Comparison of ENCODE assay signal across 21 mouse cellular contexts in the genomic region with DNA sequence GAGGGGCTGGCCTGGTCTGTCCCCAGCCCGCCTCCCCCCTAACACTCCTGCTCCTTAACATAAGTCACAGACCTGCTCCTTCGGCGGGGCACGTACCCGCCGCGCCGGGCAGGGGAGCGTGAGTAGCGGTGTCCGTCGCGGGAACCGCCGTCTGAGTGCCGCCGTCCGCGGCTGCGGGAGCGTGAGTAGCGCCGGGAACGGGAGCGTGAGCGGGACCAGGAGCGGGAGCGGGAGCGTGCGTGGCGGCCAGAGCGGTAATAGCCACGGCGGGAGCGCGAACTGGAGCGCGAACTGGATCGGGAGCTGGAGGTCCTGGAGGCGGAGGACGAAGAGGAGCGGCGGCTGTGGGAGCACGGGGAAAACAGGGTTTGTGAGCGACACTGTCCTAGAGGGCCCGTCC. TPM values are rescaled to one million over a fixed set of nuclear protein-coding genes. Genes with fewer than 3 reads are reported as not detected.
A peak's percentile ranks its signal among the peaks of the same experiment; 100 is the strongest.
DNase-seq lines count a peak whose midpoint lies in the region; ATAC-seq and TF ChIP-seq lines count a peak whose summit lies in the region.
"Had no signal": no experiment of that assay in that cellular context is flagged by ENCODE, and none has a peak within 500 bp of the region (broad histone marks: within the 10 kb centered on the region; RNA-seq: fewer than 3 reads in every experiment).

No protein-coding gene starts in this region.

- H3K36me3 ChIP-seq in heart, embryonic 10.5 days: peaks cover 99% of the 10 kb centered on the region
- peaks cover 96% of the 10 kb centered on the region for H3K36me3 ChIP-seq in heart, embryonic 14.5 days (ENCODE audit: control insufficient read depth, insufficient read depth, low read length)
- H3K36me3 ChIP-seq in E14TG2a.4 (ENCODE audit: insufficient read depth, low read length) (peaks cover 87% of the 10 kb centered on the region), G1E (replicated peaks) (peaks cover 98% of the 10 kb centered on the region)

- H3K4me2 ChIP-seq in heart, embryonic 14.5 days (ENCODE audit: low read length): peak overlapping the region; percentile 16; the same call in 1 of the 2 replicates
- H3K4me2 ChIP-seq: embryonic facial prominence, embryonic 12.5 days; forebrain, embryonic 15.5 days; hindbrain, embryonic 15.5 days had no signal

- H3K4me3 ChIP-seq in heart, embryonic 10.5 days: peak overlapping the region; percentile 36
- H3K4me3 ChIP-seq in heart, embryonic 14.5 days (ENCODE audit: control insufficient read depth in 1 of 2, insufficient read depth in 1 of 2, low read depth in 1 of 2, low read length in 2 of 2): no peak overlapping the region
- H3K4me3 ChIP-seq in E14TG2a.4 (replicated peaks; ENCODE audit: low read length) (peak overlapping the region; percentile 76), G1E (ENCODE audit: low read depth, low read length) (peak overlapping the region; percentile 20)
- H3K4me3 ChIP-seq: embryonic facial prominence, embryonic 12.5 days; forebrain, embryonic 15.5 days; hindbrain, embryonic 15.5 days had no signal

- peaks cover 25% of the 10 kb centered on the region for H3K4me1 ChIP-seq in heart, embryonic 10.5 days
- H3K4me1 ChIP-seq in heart, embryonic 14.5 days (ENCODE audit: control insufficient read depth in 2 of 2, insufficient read depth in 2 of 2, low read length in 2 of 2): peaks cover 5 to 8% of the 10 kb centered on the region in 2 experiments; a peak in 2 of 4 replicates
- H3K4me1 ChIP-seq in E14TG2a.4 (replicated peaks; ENCODE audit: low read depth, low read length) (peaks cover 84% of the 10 kb centered on the region), G1E (ENCODE audit: insufficient read depth, low read depth, low read length) (peaks cover 14% of the 10 kb centered on the region)
- H3K4me1 ChIP-seq: embryonic facial prominence, embryonic 12.5 days; forebrain, embryonic 15.5 days; hindbrain, embryonic 15.5 days had no signal

- no peak for ATAC-seq in heart, embryonic 14.5 days (ENCODE audit: insufficient number of reproducible peaks, insufficient read depth, low FRiP score, low read depth)
- no peak for ATAC-seq in G1E (ENCODE audit: extremely low read depth, insufficient number of reproducible peaks, low FRiP score, poor library complexity, severe bottlenecking)
- no peak for ATAC-seq in monocyte, adult 5-6 weeks (replicated peaks; ENCODE audit: insufficient number of reproducible peaks, low FRiP score, low TSS enrichment, poor library complexity, severe bottlenecking)
- ATAC-seq: forebrain, embryonic 15.5 days; intestine, embryonic 16.5 days had no signal

- WGBS in heart, embryonic 10.5 days: 70% methylated on average over 46 of the region's 46 CpGs
- 71% methylated on average over 46 of the region's 46 CpGs for WGBS in heart, embryonic 14.5 days

- DNase-seq in heart, embryonic 10.5 days (ENCODE audit: low spot score): no peak
- no peak for DNase-seq in heart, adult 9 months (ENCODE audit: low spot score in 2 of 2)
- no peak for DNase-seq in heart, postnatal 4 days
- no peak for DNase-seq in G1E (ENCODE audit: low spot score)
- no peak for DNase-seq in layer of hippocampus, adult 18-20 months (ENCODE audit: low spot score in 2 of 2)
- DNase-seq: adrenal gland, adult 2 months; adrenal gland, postnatal 25 days; cerebellum, adult 11 months; cerebellum, adult 8-10 months; cerebellum, postnatal 14 days; embryo, embryonic 11 days; gastrocnemius, postnatal 36 days; heart, postnatal 10 days; kidney, adult 2 months had no signal

- peak overlapping the region; percentile 42 for H3K27ac ChIP-seq in heart, embryonic 10.5 days
- H3K27ac ChIP-seq in heart, embryonic 14.5 days (replicated peaks in 1 of 2; ENCODE audit: control insufficient read depth in 1 of 2, insufficient read depth in 1 of 2, low read depth in 2 of 2, low read length in 2 of 2): 0 out of 4 replicates have a peak overlapping the region, but pooled peaks of 1 of the 2 experiments have one; percentile 24
- H3K27ac ChIP-seq: embryonic facial prominence, embryonic 12.5 days; forebrain, embryonic 15.5 days; hindbrain, embryonic 15.5 days had no signal

- no peaks in the 10 kb centered on the region for H3K9me3 ChIP-seq in heart, embryonic 10.5 days
- H3K9me3 ChIP-seq in heart, embryonic 14.5 days (ENCODE audit: control insufficient read depth, low read length): no peaks in the 10 kb centered on the region
- H3K9me3 ChIP-seq in E14TG2a.4 (ENCODE audit: low read length) (no peaks in the 10 kb centered on the region), G1E (replicated peaks) (no peaks in the 10 kb centered on the region; the same call in 1 of the 2 replicates)
- H3K9me3 ChIP-seq: embryonic facial prominence, embryonic 12.5 days; forebrain, embryonic 15.5 days; hindbrain, embryonic 15.5 days had no signal

- 0 out of 2 replicates have a peak overlapping the region, but pooled peaks have one; percentile 8 for H3K9ac ChIP-seq in heart, embryonic 14.5 days (ENCODE audit: low read length)
- H3K9ac ChIP-seq: embryonic facial prominence, embryonic 12.5 days; forebrain, embryonic 15.5 days; hindbrain, embryonic 15.5 days had no signal

- TF ChIP-seq CTCF in E14TG2a.4 (conservative IDR thresholded peaks at IDR 0.05; ENCODE audit: low read length) (no peak), G1E (IDR thresholded peaks at IDR 0.05; ENCODE audit: low read depth, low read length) (no peak)

- H3K27me3 ChIP-seq in heart, embryonic 10.5 days (ENCODE audit: insufficient read depth, poor library complexity, severe bottlenecking): no peaks in the 10 kb centered on the region
- no peaks in the 10 kb centered on the region for H3K27me3 ChIP-seq in heart, embryonic 14.5 days (ENCODE audit: control insufficient read depth, insufficient read depth, low read length)
- H3K27me3 ChIP-seq in E14TG2a.4 (ENCODE audit: insufficient read depth, low read length) (peaks cover 13% of the 10 kb centered on the region), G1E (ENCODE audit: insufficient read depth, low read length) (no peaks in the 10 kb centered on the region; the same call in 1 of the 2 replicates)
- H3K27me3 ChIP-seq: embryonic facial prominence, embryonic 12.5 days; forebrain, embryonic 15.5 days; hindbrain, embryonic 15.5 days had no signal

RNA-seq across cellular contexts. Expression of gene Gemin7, which starts 8.9 kb away (rescaled TPM):
- 149 and 182 TPM in 2 replicates for polyA plus RNA-seq in heart, embryonic 10.5 days (2016; fragmentation: Nextera tagmentation; extraction: Ambion mirVana)
- polyA plus RNA-seq in heart, embryonic 14.5 days (2014; fragmentation: Nextera tagmentation; extraction: Ambion mirVana): 140 and 144 TPM in 2 replicates
- 10 to 100 TPM; 55.3 to 61.1 TPM for total RNA-seq in heart, postnatal 4 days (2021)
- total RNA-seq in G1E (2014; fragmentation: Nextera tagmentation) (50.8 and 51.2 TPM in 2 replicates), G1E (2017) (25.8 and 31.3 TPM in 2 replicates)
- 52.7 and 55.4 TPM in 2 replicates for polyA plus RNA-seq in G1E (2012)
- total RNA-seq in layer of hippocampus, adult 18-20 months (2021): 10 to 100 TPM; 44.4 to 45.6 TPM
- total RNA-seq in monocyte, adult 5-6 weeks (2017): 52.9 to 68.5 TPM (median 62.3 TPM) in 3 replicates

RNA-seq across cellular contexts. Expression of gene Zfp296, which starts 9.2 kb away (rescaled TPM):
- 0.41 and 0.69 TPM in 2 replicates for polyA plus RNA-seq in heart, embryonic 10.5 days (2016; fragmentation: Nextera tagmentation; extraction: Ambion mirVana)
- 0.13 and 0.38 TPM in 2 replicates for polyA plus RNA-seq in heart, embryonic 14.5 days (2014; fragmentation: Nextera tagmentation; extraction: Ambion mirVana)
- under 1 TPM in 1 of 2 experiments, not detected in 1; 0.17 TPM for total RNA-seq in heart, postnatal 4 days (2021)
- 0.53 and 0.97 TPM in 2 replicates for total RNA-seq in G1E (2014; fragmentation: Nextera tagmentation)
- total RNA-seq in G1E (2017): 0.81 and 0.82 TPM in 2 replicates
- 3.4 TPM in 2 replicates for polyA plus RNA-seq in G1E (2012)
- under 1 TPM; 0.74 to 0.89 TPM for total RNA-seq in layer of hippocampus, adult 18-20 months (2021)
- total RNA-seq in monocyte, adult 5-6 weeks (2017): 4.2 to 8.9 TPM (median 5.1 TPM) in 3 replicates
- total RNA-seq: heart, postnatal 10 days had no signal

RNA-seq across cellular contexts. Expression of gene Clasrp, which starts 18.0 kb away (rescaled TPM):
- 38.7 and 47.6 TPM in 2 replicates for polyA plus RNA-seq in heart, embryonic 10.5 days (2016; fragmentation: Nextera tagmentation; extraction: Ambion mirVana)
- polyA plus RNA-seq in heart, embryonic 14.5 days (2014; fragmentation: Nextera tagmentation; extraction: Ambion mirVana): 26.6 and 29.2 TPM in 2 replicates
- 10 to 100 TPM; 33.0 to 33.7 TPM for total RNA-seq in heart, postnatal 4 days (2021)
- total RNA-seq in G1E (2014; fragmentation: Nextera tagmentation) (25.8 and 41.4 TPM in 2 replicates), G1E (2017) (34.2 and 35.1 TPM in 2 replicates)
- polyA plus RNA-seq in G1E (2012): 153 and 172 TPM in 2 replicates
- total RNA-seq in layer of hippocampus, adult 18-20 months (2021): 10 to 100 TPM; 79.5 to 81.8 TPM
- total RNA-seq in monocyte, adult 5-6 weeks (2017): 43.4 to 59.5 TPM (median 53.5 TPM) in 3 replicates

RNA-seq across cellular contexts. Expression of gene Ppp1r37, which starts 23.4 kb away (rescaled TPM):
- polyA plus RNA-seq in heart, embryonic 10.5 days (2016; fragmentation: Nextera tagmentation; extraction: Ambion mirVana): 17.9 and 30.0 TPM in 2 replicates
- polyA plus RNA-seq in heart, embryonic 14.5 days (2014; fragmentation: Nextera tagmentation; extraction: Ambion mirVana): 2.9 and 5.3 TPM in 2 replicates
- total RNA-seq in heart, postnatal 4 days (2021): 10 to 100 TPM; 45.4 to 45.6 TPM
- total RNA-seq in G1E (2014; fragmentation: Nextera tagmentation): 22.4 and 23.0 TPM in 2 replicates
- 10.9 and 13.1 TPM in 2 replicates for total RNA-seq in G1E (2017)
- polyA plus RNA-seq in G1E (2012): 68.4 and 71.2 TPM in 2 replicates
- total RNA-seq in layer of hippocampus, adult 18-20 months (2021): 100 to 1,000 TPM; 122 to 129 TPM
- 8.9 to 26.0 TPM (median 18.8 TPM) in 3 replicates for total RNA-seq in monocyte, adult 5-6 weeks (2017)

RNA-seq across cellular contexts. Expression of gene Relb, which starts 43.0 kb away (rescaled TPM):
- polyA plus RNA-seq in heart, embryonic 10.5 days (2016; fragmentation: Nextera tagmentation; extraction: Ambion mirVana): 3.3 and 3.8 TPM in 2 replicates
- polyA plus RNA-seq in heart, embryonic 14.5 days (2014; fragmentation: Nextera tagmentation; extraction: Ambion mirVana): 4.8 and 6.1 TPM in 2 replicates
- 1 to 10 TPM; 8.1 to 9.1 TPM for total RNA-seq in heart, postnatal 4 days (2021)
- total RNA-seq in G1E (2014; fragmentation: Nextera tagmentation) (1.5 and 1.9 TPM in 2 replicates), G1E (2017) (1.5 and 2.0 TPM in 2 replicates)
- polyA plus RNA-seq in G1E (2012): 1.1 and 1.2 TPM in 2 replicates
- 1 to 10 TPM; 9.1 to 9.7 TPM for total RNA-seq in layer of hippocampus, adult 18-20 months (2021)
- 26.3 to 29.9 TPM (median 27.3 TPM) in 3 replicates for total RNA-seq in monocyte, adult 5-6 weeks (2017)

Comparison
In these comparisons a context has a peak if more than half of its experiments do, and no peak if none do; other contexts are left out.
1. H3K4me3 ChIP-seq: peak in heart, embryonic 10.5 days (single experiment), E14TG2a.4 (single experiment) and G1E (single experiment); none in heart, embryonic 14.5 days (0 of 2).